Mouse (Mus musculus): ENCODE data around the gene Cdh16. TPM values are rescaled to one million over a fixed set of nuclear protein-coding genes. Genes with fewer than 3 reads are reported as not detected.
A peak's percentile ranks its signal among the peaks of the same experiment; 100 is the strongest.
"Not testable (repeated sequence)": the region's sequence is repeated elsewhere in the genome, so short reads cannot be mapped to it uniquely, and the experiment has no call there.

The Cdh16 gene
- total RNA-seq, 1 experiment = not detected

- no peaks in the 10 kb centered on the region for H3K4me1 ChIP-seq (ENCODE audit: control insufficient read depth in 2 of 2, insufficient read depth in 2 of 2, low read length in 2 of 2, poor library complexity in 1 of 2)
- no peak overlapping the region for H3K4me3 ChIP-seq (ENCODE audit: insufficient read depth in 1 of 2, low read depth in 1 of 2, low read length in 2 of 2, poor library complexity in 1 of 2, severe bottlenecking in 1 of 2)
- H3K9ac ChIP-seq (ENCODE audit: insufficient read depth, low read depth, low read length, poor library complexity, severe bottlenecking) = no peak overlapping the region
- H3K36me3 ChIP-seq (ENCODE audit: control insufficient read depth, insufficient read depth, low read length, poor library complexity, severe bottlenecking) = no peaks in the 10 kb centered on the region
- no peaks in the 10 kb centered on the region for H3K9me3 ChIP-seq (ENCODE audit: control insufficient read depth, insufficient read depth, low read depth, low read length)
- in situ Hi-C loops (cut with MboI; ENCODE audit: low sequenced_read_pairs in 2 of 2, unreplicated experiment in 2 of 2) = no loop called here
- no peak overlapping the region for H3K27ac ChIP-seq (ENCODE audit: insufficient read depth, low read depth, low read length, poor library complexity, severe bottlenecking)
- DNase-seq (ENCODE audit: low read depth, low spot score) = no peak
- TF ChIP-seq CHD2 (IDR thresholded peaks at IDR 0.05; ENCODE audit: low read depth, low read length) (no peak), ZNF384 (IDR thresholded peaks at IDR 0.05; ENCODE audit: low read depth, low read length) (no peak), MAFK (IDR thresholded peaks at IDR 0.05; ENCODE audit: insufficient read depth, low read depth, low read length) (no peak), HCFC1 (IDR thresholded peaks at IDR 0.05; ENCODE audit: borderline replicate concordance, insufficient read depth, low read length) (no peak), ZC3H11A (IDR thresholded peaks at IDR 0.05; ENCODE audit: borderline replicate concordance, low read depth, low read length) (no peak)
Observed at GRCm38 (mm10) chr8:104584522-104584921, 39.7 kb downstream of the Cdh16 start.

DNA sequence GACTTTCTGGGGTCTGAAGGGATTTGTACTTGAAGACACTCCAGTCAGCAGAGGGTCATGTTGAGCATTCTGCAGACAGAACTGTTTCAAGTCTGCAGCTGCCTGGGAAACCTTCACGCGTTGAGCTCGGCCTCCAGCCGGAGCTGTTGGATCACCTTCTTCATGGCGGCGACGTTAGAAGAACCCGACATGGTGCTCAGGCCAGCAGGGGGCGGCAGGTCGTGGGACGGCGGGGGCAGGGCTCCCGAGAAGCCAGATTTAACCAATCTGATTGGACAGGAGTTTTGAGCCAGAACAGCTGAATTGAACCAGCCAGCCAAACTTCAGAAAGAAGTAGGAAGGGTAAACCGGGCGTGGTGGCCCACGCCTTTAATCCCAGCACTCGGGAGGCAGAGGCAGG lies 46.6 kb downstream of the Cdh16 start:
- H3K9me3 ChIP-seq (ENCODE audit: control insufficient read depth, insufficient read depth, low read depth, low read length); H3K4me3 ChIP-seq (ENCODE audit: insufficient read depth in 1 of 2, low read depth in 1 of 2, low read length in 2 of 2, poor library complexity in 1 of 2, severe bottlenecking in 1 of 2); H3K9ac ChIP-seq (ENCODE audit: insufficient read depth, low read depth, low read length, poor library complexity, severe bottlenecking); in situ Hi-C loops (cut with MboI; ENCODE audit: low sequenced_read_pairs in 2 of 2, unreplicated experiment in 2 of 2); H3K4me1 ChIP-seq (ENCODE audit: control insufficient read depth in 2 of 2, insufficient read depth in 2 of 2, low read length in 2 of 2, poor library complexity in 1 of 2); H3K36me3 ChIP-seq (ENCODE audit: control insufficient read depth, insufficient read depth, low read length, poor library complexity, severe bottlenecking); H3K27ac ChIP-seq (ENCODE audit: insufficient read depth, low read depth, low read length, poor library complexity, severe bottlenecking); DNase-seq (ENCODE audit: low read depth, low spot score): not testable (repeated sequence)

DNA sequence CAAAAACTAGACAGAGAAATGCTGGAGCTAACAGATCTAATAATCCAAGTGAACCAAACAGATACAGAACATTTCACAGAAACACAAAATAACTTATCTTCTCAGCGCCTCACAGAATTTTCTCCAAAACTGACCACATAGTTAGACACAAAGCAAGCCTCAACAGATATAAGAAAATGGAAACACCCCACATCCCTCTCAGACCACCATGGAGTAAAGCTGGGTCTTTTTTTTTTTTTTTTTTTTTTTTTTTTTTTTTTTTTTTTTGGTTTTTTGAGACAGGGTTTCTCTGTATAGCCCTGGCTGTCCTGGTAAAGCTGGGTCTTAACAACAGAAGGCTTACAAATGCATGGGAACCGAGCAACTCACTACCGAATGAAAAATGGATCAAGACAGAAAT lies 47.4 kb downstream of the Cdh16 start:
- Histone ChIP-seq H3K4me1 (ENCODE audit: control insufficient read depth in 2 of 2, insufficient read depth in 2 of 2, low read length in 2 of 2, poor library complexity in 1 of 2) (no peaks in the 10 kb centered on the region), H3K9me3 (ENCODE audit: control insufficient read depth, insufficient read depth, low read depth, low read length) (no peaks in the 10 kb centered on the region), H3K36me3 (ENCODE audit: control insufficient read depth, insufficient read depth, low read length, poor library complexity, severe bottlenecking) (no peaks in the 10 kb centered on the region), H3K27ac (ENCODE audit: insufficient read depth, low read depth, low read length, poor library complexity, severe bottlenecking) (no peak overlapping the region), H3K4me3 (ENCODE audit: insufficient read depth in 1 of 2, low read depth in 1 of 2, low read length in 2 of 2, poor library complexity in 1 of 2, severe bottlenecking in 1 of 2) (no peak overlapping the region), H3K9ac (ENCODE audit: insufficient read depth, low read depth, low read length, poor library complexity, severe bottlenecking) (no peak overlapping the region)
- DNase-seq (ENCODE audit: low read depth, low spot score) = no peak
- no peak for TF ChIP-seq ZC3H11A (IDR thresholded peaks at IDR 0.05; ENCODE audit: borderline replicate concordance, low read depth, low read length)
- peak; percentile 57; the same call in 1 of the 2 replicates for TF ChIP-seq ZNF384 (IDR thresholded peaks at IDR 0.05; ENCODE audit: low read depth, low read length)
- in situ Hi-C loops (cut with MboI; ENCODE audit: low sequenced_read_pairs in 2 of 2, unreplicated experiment in 2 of 2) = no loop called here

DNA sequence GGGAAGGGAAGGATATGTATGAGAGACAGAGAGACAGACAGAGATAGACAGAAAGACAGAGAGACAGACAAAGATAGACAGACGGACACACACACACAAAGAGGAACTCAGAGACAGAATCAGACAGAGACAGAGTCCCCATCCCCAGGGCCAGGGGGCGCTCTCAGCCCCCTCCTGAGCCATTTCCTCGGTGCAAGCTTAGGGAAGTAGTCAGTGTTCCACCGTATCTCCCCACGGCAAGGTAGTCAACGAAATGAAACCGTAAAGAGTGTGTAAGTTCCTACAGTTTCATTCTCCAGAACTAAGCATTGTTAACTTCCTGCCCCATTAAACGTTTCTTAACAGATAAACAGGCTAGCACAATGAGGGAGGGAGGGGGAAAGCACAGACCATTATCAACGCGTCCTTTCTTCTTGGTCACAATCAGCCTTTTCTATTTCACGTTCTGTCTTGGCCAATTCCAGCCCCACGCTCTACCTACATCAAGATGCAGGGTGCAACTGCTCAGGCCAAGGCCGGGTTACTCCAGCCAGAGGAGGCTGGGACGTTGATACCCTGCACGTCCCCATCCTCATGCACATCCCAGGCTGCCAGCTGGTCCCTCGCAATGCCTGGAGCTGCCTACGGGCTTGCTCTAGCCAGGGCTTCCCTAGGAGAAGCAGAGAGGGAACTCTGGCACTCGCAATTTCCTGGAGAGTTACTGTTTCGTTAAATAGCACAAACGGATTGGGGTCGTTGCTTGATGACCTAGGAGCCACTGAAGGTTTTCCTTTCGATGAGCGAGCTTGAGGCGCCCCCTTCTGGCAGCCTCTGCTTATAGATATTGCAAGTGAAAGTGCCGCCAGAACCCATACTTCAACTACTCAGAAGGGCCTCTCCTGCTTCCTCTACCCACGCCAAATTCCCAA lies 53.5 kb downstream of the Cdh16 start:
- DNase-seq (ENCODE audit: low read depth, low spot score) = no peak
- no peaks in the 10 kb centered on the region for H3K36me3 ChIP-seq (ENCODE audit: control insufficient read depth, insufficient read depth, low read length, poor library complexity, severe bottlenecking)
- H3K4me1 ChIP-seq (ENCODE audit: control insufficient read depth in 2 of 2, insufficient read depth in 2 of 2, low read length in 2 of 2, poor library complexity in 1 of 2) = peaks cover 0 to 3% of the 10 kb centered on the region in 2 experiments; a peak in 1 of 4 replicates
- H3K27ac ChIP-seq (ENCODE audit: insufficient read depth, low read depth, low read length, poor library complexity, severe bottlenecking) = no peak overlapping the region
- H3K9me3 ChIP-seq (ENCODE audit: control insufficient read depth, insufficient read depth, low read depth, low read length) = no peaks in the 10 kb centered on the region
- in situ Hi-C loops (cut with MboI; ENCODE audit: low sequenced_read_pairs in 2 of 2, unreplicated experiment in 2 of 2) = no loop called here
- H3K9ac ChIP-seq (ENCODE audit: insufficient read depth, low read depth, low read length, poor library complexity, severe bottlenecking) = peak overlapping the region; percentile 74
- TF ChIP-seq MAFK (IDR thresholded peaks at IDR 0.05; ENCODE audit: insufficient read depth, low read depth, low read length) = no peak
- no peak for TF ChIP-seq CHD2 (IDR thresholded peaks at IDR 0.05; ENCODE audit: low read depth, low read length)
- no peak for TF ChIP-seq ZNF384 (IDR thresholded peaks at IDR 0.05; ENCODE audit: low read depth, low read length)
- no peak for TF ChIP-seq ZC3H11A (IDR thresholded peaks at IDR 0.05; ENCODE audit: borderline replicate concordance, low read depth, low read length)
- TF ChIP-seq HCFC1 (IDR thresholded peaks at IDR 0.05; ENCODE audit: borderline replicate concordance, insufficient read depth, low read length) = no peak
- peak overlapping the region; percentile 53 to 75 for H3K4me3 ChIP-seq (ENCODE audit: insufficient read depth in 1 of 2, low read depth in 1 of 2, low read length in 2 of 2, poor library complexity in 1 of 2, severe bottlenecking in 1 of 2)

GRCm38 (mm10) chr8:104569559-104569958 lies 54.6 kb downstream of the Cdh16 start:
- in situ Hi-C loops (cut with MboI; ENCODE audit: low sequenced_read_pairs in 2 of 2, unreplicated experiment in 2 of 2) = no loop called here
- H3K27ac ChIP-seq (ENCODE audit: insufficient read depth, low read depth, low read length, poor library complexity, severe bottlenecking) = no peak overlapping the region
- no peak overlapping the region for H3K9ac ChIP-seq (ENCODE audit: insufficient read depth, low read depth, low read length, poor library complexity, severe bottlenecking)
- H3K4me3 ChIP-seq (ENCODE audit: insufficient read depth in 1 of 2, low read depth in 1 of 2, low read length in 2 of 2, poor library complexity in 1 of 2, severe bottlenecking in 1 of 2) = no peak overlapping the region
- no peaks in the 10 kb centered on the region for H3K9me3 ChIP-seq (ENCODE audit: control insufficient read depth, insufficient read depth, low read depth, low read length)
- H3K36me3 ChIP-seq (ENCODE audit: control insufficient read depth, insufficient read depth, low read length, poor library complexity, severe bottlenecking) = no peaks in the 10 kb centered on the region
- TF ChIP-seq HCFC1 (IDR thresholded peaks at IDR 0.05; ENCODE audit: borderline replicate concordance, insufficient read depth, low read length) (no peak), CHD2 (IDR thresholded peaks at IDR 0.05; ENCODE audit: low read depth, low read length) (no peak), ZNF384 (IDR thresholded peaks at IDR 0.05; ENCODE audit: low read depth, low read length) (no peak), MAFK (IDR thresholded peaks at IDR 0.05; ENCODE audit: insufficient read depth, low read depth, low read length) (no peak), ZC3H11A (IDR thresholded peaks at IDR 0.05; ENCODE audit: borderline replicate concordance, low read depth, low read length) (no peak)
- no peak for DNase-seq (ENCODE audit: low read depth, low spot score)
- peaks cover 0 to 3% of the 10 kb centered on the region in 2 experiments; a peak in 1 of 4 replicates for H3K4me1 ChIP-seq (ENCODE audit: control insufficient read depth in 2 of 2, insufficient read depth in 2 of 2, low read length in 2 of 2, poor library complexity in 1 of 2)
